Mouse (Mus musculus): ENCODE results near the gene Rmnd1. TPM values are rescaled to one million over a fixed set of nuclear protein-coding genes. Genes with fewer than 3 reads are reported as not detected.
A peak's percentile ranks its signal among the peaks of the same experiment; 100 is the strongest.

Gene Rmnd1
- polyA plus RNA-seq, 2 experiments: 46.3 to 63.4 TPM

DNA sequence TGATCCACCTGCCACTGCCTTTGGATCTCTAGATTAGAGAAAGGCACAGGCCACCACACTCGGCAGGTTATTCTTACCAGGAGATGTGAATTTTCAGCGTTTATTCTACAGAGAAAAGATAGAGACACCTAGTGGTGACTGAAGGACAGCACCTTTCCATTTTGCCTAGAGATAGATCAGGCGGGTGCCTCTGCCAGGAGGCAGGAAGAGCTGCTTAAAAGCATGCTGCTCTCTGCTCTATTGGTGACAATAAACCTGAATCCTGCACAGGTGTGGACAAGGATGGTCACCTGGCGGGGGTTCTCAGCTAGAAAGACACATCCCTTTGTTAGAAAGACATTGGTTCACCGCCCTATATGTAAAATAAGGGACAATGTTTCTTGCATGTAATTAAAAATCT is 60.2 kb downstream of the Rmnd1 start:
- DNase-seq (ENCODE audit: low spot score) (peak; percentile 50), ATAC-seq (ENCODE audit: low FRiP score, low read depth) (peak; percentile 30; the same call in 1 of the 2 replicates)
- Histone ChIP-seq H3K4me2 (replicated peaks; ENCODE audit: low read depth, low read length, severe bottlenecking) (no peak overlapping the region), H3K27ac (replicated peaks; ENCODE audit: low read depth, low read length) (no peak overlapping the region), H3K9me3 (ENCODE audit: control insufficient read depth, low read length) (no peaks in the 10 kb centered on the region), H3K27me3 (ENCODE audit: control insufficient read depth, insufficient read depth, low read length) (no peaks in the 10 kb centered on the region), H3K9ac (ENCODE audit: low read depth, low read length, severe bottlenecking) (no peak overlapping the region), H3K4me3 (replicated peaks; ENCODE audit: low read length) (no peak overlapping the region), H3K36me3 (ENCODE audit: control insufficient read depth, insufficient read depth, low read length) (peaks cover 32% of the 10 kb centered on the region), H3K4me1 (ENCODE audit: control insufficient read depth, insufficient read depth, low read length) (no peaks in the 10 kb centered on the region)
- WGBS: 50% methylated on average over 5 of the region's 5 CpGs
- TF ChIP-seq POLR2A (IDR thresholded peaks at IDR 0.05; ENCODE audit: borderline replicate concordance, extremely low read depth, insufficient read depth, insufficient read length): no peak

DNA sequence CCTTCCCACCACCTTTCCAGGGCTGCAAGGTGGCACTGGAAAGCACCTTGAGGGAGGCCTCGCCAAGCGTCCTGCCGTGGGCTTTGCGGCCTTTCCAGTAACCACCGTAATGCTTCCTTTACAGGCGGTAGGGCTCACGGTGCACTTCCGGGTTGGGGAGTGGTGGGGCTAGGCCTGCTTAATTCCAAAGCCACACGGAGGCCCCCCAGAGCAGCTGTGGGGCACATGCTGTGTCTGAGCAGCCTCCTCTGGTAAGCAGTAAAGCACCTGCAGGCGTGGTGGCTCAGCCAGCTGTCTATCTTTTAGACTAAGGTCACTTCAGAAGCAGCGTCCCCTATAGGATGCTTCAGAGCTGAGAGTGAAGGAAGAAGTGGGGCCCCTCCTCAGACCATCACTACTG is 62.1 kb downstream of the Rmnd1 start:
- ATAC-seq (ENCODE audit: low FRiP score, low read depth) (no peak), DNase-seq (ENCODE audit: low spot score) (no peak)
- H3K4me3 ChIP-seq (replicated peaks; ENCODE audit: low read length): no peak overlapping the region
- no peaks in the 10 kb centered on the region for H3K9me3 ChIP-seq (ENCODE audit: control insufficient read depth, low read length)
- H3K27me3 ChIP-seq (ENCODE audit: control insufficient read depth, insufficient read depth, low read length): no peaks in the 10 kb centered on the region
- H3K4me1 ChIP-seq (ENCODE audit: control insufficient read depth, insufficient read depth, low read length): no peaks in the 10 kb centered on the region
- H3K4me2 ChIP-seq (replicated peaks; ENCODE audit: low read depth, low read length, severe bottlenecking): no peak overlapping the region
- peaks cover 38% of the 10 kb centered on the region for H3K36me3 ChIP-seq (ENCODE audit: control insufficient read depth, insufficient read depth, low read length)
- no peak overlapping the region for H3K9ac ChIP-seq (ENCODE audit: low read depth, low read length, severe bottlenecking)
- TF ChIP-seq POLR2A (IDR thresholded peaks at IDR 0.05; ENCODE audit: borderline replicate concordance, extremely low read depth, insufficient read depth, insufficient read length): no peak
- H3K27ac ChIP-seq (replicated peaks; ENCODE audit: low read depth, low read length): no peak overlapping the region
- WGBS: 86% methylated on average over 11 of the region's 11 CpGs

DNA sequence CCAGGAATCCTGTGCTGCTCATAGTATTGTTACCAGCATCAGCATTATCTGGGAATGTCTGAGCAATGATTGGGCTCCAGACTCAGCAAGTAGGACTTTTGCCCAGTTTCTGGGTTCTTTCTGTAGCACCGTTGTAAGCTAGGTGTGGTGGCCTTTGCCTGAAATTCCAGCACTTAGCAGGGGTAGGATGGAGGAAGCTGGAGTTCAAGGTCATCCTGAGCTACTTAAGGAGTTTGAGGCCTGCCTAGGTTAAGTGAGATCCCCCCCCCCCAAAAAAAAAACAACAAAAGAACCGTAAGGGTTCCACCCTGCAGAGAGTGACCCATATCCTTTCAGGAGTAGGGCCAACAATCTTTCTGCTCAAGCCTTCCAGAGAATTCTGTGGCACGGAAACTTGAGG is 67.6 kb downstream of the Rmnd1 start:
- 83% methylated on average over 3 of the region's 3 CpGs for WGBS
- TF ChIP-seq POLR2A (IDR thresholded peaks at IDR 0.05; ENCODE audit: borderline replicate concordance, extremely low read depth, insufficient read depth, insufficient read length): no peak

GRCm38 (mm10) chr10:4357435-4357834 is 74.8 kb downstream of the Rmnd1 start:
- ATAC-seq (ENCODE audit: low FRiP score, low read depth): no peak
- no peak for DNase-seq (ENCODE audit: low spot score)
- no peaks in the 10 kb centered on the region for H3K27me3 ChIP-seq (ENCODE audit: control insufficient read depth, insufficient read depth, low read length)
- no peak overlapping the region for H3K4me3 ChIP-seq (replicated peaks; ENCODE audit: low read length)
- H3K36me3 ChIP-seq (ENCODE audit: control insufficient read depth, insufficient read depth, low read length): peaks cover 12% of the 10 kb centered on the region
- no peaks in the 10 kb centered on the region for H3K9me3 ChIP-seq (ENCODE audit: control insufficient read depth, low read length)
- no peak for TF ChIP-seq POLR2A (IDR thresholded peaks at IDR 0.05; ENCODE audit: borderline replicate concordance, extremely low read depth, insufficient read depth, insufficient read length)
- no peak overlapping the region for H3K4me2 ChIP-seq (replicated peaks; ENCODE audit: low read depth, low read length, severe bottlenecking)
- H3K9ac ChIP-seq (ENCODE audit: low read depth, low read length, severe bottlenecking): no peak overlapping the region
- 81% methylated on average over 10 of the region's 10 CpGs for WGBS
- no peak overlapping the region for H3K27ac ChIP-seq (replicated peaks; ENCODE audit: low read depth, low read length)
- H3K4me1 ChIP-seq (ENCODE audit: control insufficient read depth, insufficient read depth, low read length): no peaks in the 10 kb centered on the region

More for the DNA sequence above, 67.6 kb downstream of the Rmnd1 start:
- H3K9me3 ChIP-seq (ENCODE audit: control insufficient read depth, low read length): no peaks in the 10 kb centered on the region; the same call in 1 of the 2 replicates
- DNase-seq (ENCODE audit: low spot score) (no peak), ATAC-seq (ENCODE audit: low FRiP score, low read depth) (no peak)
- H3K9ac ChIP-seq (ENCODE audit: low read depth, low read length, severe bottlenecking): no peak overlapping the region
- no peak overlapping the region for H3K4me3 ChIP-seq (replicated peaks; ENCODE audit: low read length)
- H3K27ac ChIP-seq (replicated peaks; ENCODE audit: low read depth, low read length): no peak overlapping the region
- H3K4me2 ChIP-seq (replicated peaks; ENCODE audit: low read depth, low read length, severe bottlenecking): no peak overlapping the region
- no peaks in the 10 kb centered on the region for H3K27me3 ChIP-seq (ENCODE audit: control insufficient read depth, insufficient read depth, low read length)
- no peaks in the 10 kb centered on the region for H3K4me1 ChIP-seq (ENCODE audit: control insufficient read depth, insufficient read depth, low read length)
- peaks cover 23% of the 10 kb centered on the region for H3K36me3 ChIP-seq (ENCODE audit: control insufficient read depth, insufficient read depth, low read length)

DNA sequence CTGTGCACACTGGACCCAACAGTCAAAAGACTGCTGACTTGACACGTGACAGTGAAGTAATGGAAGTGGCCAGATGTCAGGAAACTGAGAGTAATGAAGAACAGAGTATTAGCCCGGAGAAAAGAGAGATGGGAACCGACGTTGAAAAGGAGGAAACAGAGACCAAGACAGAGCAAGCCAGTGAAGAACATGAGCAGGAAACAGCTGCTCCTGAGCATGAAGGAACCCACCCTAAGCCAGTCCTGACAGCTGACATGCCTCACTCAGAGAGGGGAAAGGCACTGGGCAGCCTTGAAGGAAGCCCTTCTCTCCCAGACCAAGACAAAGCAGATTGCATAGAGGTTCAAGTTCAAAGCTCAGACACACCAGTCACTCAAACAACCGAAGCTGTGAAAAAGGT is 75.5 kb downstream of the Rmnd1 start:
- no peaks in the 10 kb centered on the region for H3K9me3 ChIP-seq (ENCODE audit: control insufficient read depth, low read length)
- TF ChIP-seq POLR2A (IDR thresholded peaks at IDR 0.05; ENCODE audit: borderline replicate concordance, extremely low read depth, insufficient read depth, insufficient read length): no peak
- no peak overlapping the region for H3K9ac ChIP-seq (ENCODE audit: low read depth, low read length, severe bottlenecking)
- peaks cover 12% of the 10 kb centered on the region for H3K36me3 ChIP-seq (ENCODE audit: control insufficient read depth, insufficient read depth, low read length)
- H3K4me2 ChIP-seq (replicated peaks; ENCODE audit: low read depth, low read length, severe bottlenecking): no peak overlapping the region
- no peaks in the 10 kb centered on the region for H3K27me3 ChIP-seq (ENCODE audit: control insufficient read depth, insufficient read depth, low read length)
- no peak for DNase-seq (ENCODE audit: low spot score)
- no peak overlapping the region for H3K4me3 ChIP-seq (replicated peaks; ENCODE audit: low read length)
- no peaks in the 10 kb centered on the region for H3K4me1 ChIP-seq (ENCODE audit: control insufficient read depth, insufficient read depth, low read length)
- 0 out of 2 replicates have a peak, but pooled peaks have one; percentile 19 for ATAC-seq (ENCODE audit: low FRiP score, low read depth)
- H3K27ac ChIP-seq (replicated peaks; ENCODE audit: low read depth, low read length): no peak overlapping the region
- WGBS: 70% methylated on average over 5 of the region's 5 CpGs
